Mouse (Mus musculus) brain, embryonic 14.5 days (tissue): ENCODE measurements at regions not wholly inside any gene's neighbourhood (a gene's known extent, or its start where the extent isn't known, plus 50 kb on each side); places are given as distances from the start of the nearest gene placed in this dataset.
"Not testable (repeated sequence)": the region's sequence is repeated elsewhere in the genome, so short reads cannot be mapped to it uniquely, and the experiment has no call there.

ENCODE experiments used
- DNase-seq: peaks from one replicate; pipeline ENCODE4 v3.0.0-alpha.2; 2011; ENCODE audit warnings: low read depth
- CTCF ChIP-seq: fragments of 200-500 bp; IDR thresholded peaks from 2 replicates; pipeline ENCODE4 v1.5.1; 2012; ENCODE audit warnings: inconsistent platforms, mild to moderate bottlenecking, moderate library complexity, borderline replicate concordance; ENCODE audit not compliant: insufficient read depth, insufficient read length; ENCODE audit errors: extremely low read depth
- POLR2A ChIP-seq: fragments of 200-500 bp; IDR thresholded peaks from 2 replicates; pipeline ENCODE4 v1.6.1; 2012; ENCODE audit warnings: mild to moderate bottlenecking, inconsistent platforms, borderline replicate concordance; ENCODE audit not compliant: poor library complexity, insufficient read depth, insufficient read length, severe bottlenecking; ENCODE audit errors: extremely low read depth

GRCm38 (mm10) chr14:124801589-124801988 is 124.7 kb upstream of the Fgf14 start:
- not testable (repeated sequence) for DNase-seq

GRCm38 (mm10) chr14:124800421-124800820 is 123.5 kb upstream of the Fgf14 start:
- no peak for DNase-seq
- TF ChIP-seq CTCF, result no peak
- TF ChIP-seq POLR2A, result no peak

- no peak for TF ChIP-seq POLR2A
- no peak for TF ChIP-seq CTCF
- no peak for DNase-seq
Observed at GRCm38 (mm10) chr14:124775402-124775801, 98.5 kb upstream of the Fgf14 start.

GRCm38 (mm10) chr14:124767996-124768395 is 91.1 kb upstream of the Fgf14 start:
- TF ChIP-seq POLR2A (no peak), CTCF (no peak)
- DNase-seq, result no peak

- no peak for TF ChIP-seq CTCF
- no peak for TF ChIP-seq POLR2A
- no peak for DNase-seq
Observed at GRCm38 (mm10) chr14:124767234-124767633, 90.3 kb upstream of the Fgf14 start.

GRCm38 (mm10) chr14:124742491-124742890 is 65.6 kb upstream of the Fgf14 start:
- TF ChIP-seq CTCF, result peak; percentile 42; the same call in 1 of the 2 replicates
- TF ChIP-seq POLR2A, result no peak
- peak; percentile 20 for DNase-seq
